Mouse (Mus musculus) kidney, embryonic 14.5 days (tissue): Measurements from ENCODE around the gene Ddah2. TPM values are rescaled to one million over a fixed set of nuclear protein-coding genes. Genes with fewer than 3 reads are reported as not detected.

Source experiments
- ATAC-seq: fragments of 200-750 bp; cut with Nextera tagmentation; 2 replicates; pipeline ENCODE4 v1.8.0; 2017; ENCODE audit warnings: moderate number of reproducible peaks, mild to moderate bottlenecking, moderate TSS enrichment, moderate library complexity; ENCODE audit not compliant: low FRiP score, low TSS enrichment
- H3K27ac ChIP-seq: fragments of 300-500 bp; sonication (generic); 2 replicates; pipeline ENCODE4 v1.5.1; 2014; ENCODE audit warnings: low read depth, mild to moderate bottlenecking, low read length, moderate library complexity, mixed read lengths
- H3K27me3 ChIP-seq: fragments of 300-500 bp; sonication (generic); 2 replicates; pipeline ENCODE4 v1.6.1; 2014; ENCODE audit warnings: mild to moderate bottlenecking, low read length; ENCODE audit not compliant: control insufficient read depth, insufficient read depth
- H3K36me3 ChIP-seq: fragments of 300-500 bp; sonication (generic); 2 replicates; pipeline ENCODE4 v1.6.1; 2014; ENCODE audit warnings: low read length, mixed read lengths; ENCODE audit not compliant: control insufficient read depth, insufficient read depth
- H3K4me1 ChIP-seq: fragments of 300-500 bp; sonication (generic); 2 replicates; pipeline ENCODE4 v1.6.1; 2014; ENCODE audit warnings: low read length, mixed read lengths; ENCODE audit not compliant: control insufficient read depth, insufficient read depth
- H3K4me2 ChIP-seq: fragments of 300-500 bp; sonication (generic); replicated peaks from 2 replicates; pipeline ENCODE4 v1.6.1; 2014; ENCODE audit warnings: low read depth, mild to moderate bottlenecking, low read length
- H3K4me3 ChIP-seq: fragments of 300-500 bp; sonication (generic); 2 replicates; pipeline ENCODE4 v1.5.1; 2014; ENCODE audit warnings: mild to moderate bottlenecking, low read length
- H3K9ac ChIP-seq: fragments of 300-500 bp; sonication (generic); 2 replicates; pipeline ENCODE4 v1.6.1; 2014; ENCODE audit warnings: low read depth, mild to moderate bottlenecking, low read length, moderate library complexity
- H3K9me3 ChIP-seq: fragments of 300-500 bp; sonication (generic); 2 replicates; pipeline ENCODE4 v1.6.1; 2016; ENCODE audit warnings: low read length; ENCODE audit not compliant: control insufficient read depth
- WGBS: fragments of 180-500 bp; shearing (Covaris S2); extraction: QIAGEN DNeasy Blood & Tissue Kit; methylation state at CpG from one replicate; pipeline ENCODE4 v1.1.7; 2014; 5-methylcytosine and 5-hydroxymethylcytosine counted together
- polyA plus RNA-seq: library from polyadenylated mRNA; unstranded; fragments of >200 nt; fragmentation: Nextera tagmentation; extraction: Ambion mirVana; gene quantifications from 2 replicates; pipeline ENCODE4 v1.2.1, GENCODE M21; 2014

The Ddah2 gene
- polyA plus RNA-seq, 1 experiment from 2014 or later: 355 TPM

GRCm38 (mm10) chr17:35047688-35048087 is 11.1 kb upstream of the Ddah2 start:
- H3K4me3 ChIP-seq: no peak overlapping the region

DNA sequence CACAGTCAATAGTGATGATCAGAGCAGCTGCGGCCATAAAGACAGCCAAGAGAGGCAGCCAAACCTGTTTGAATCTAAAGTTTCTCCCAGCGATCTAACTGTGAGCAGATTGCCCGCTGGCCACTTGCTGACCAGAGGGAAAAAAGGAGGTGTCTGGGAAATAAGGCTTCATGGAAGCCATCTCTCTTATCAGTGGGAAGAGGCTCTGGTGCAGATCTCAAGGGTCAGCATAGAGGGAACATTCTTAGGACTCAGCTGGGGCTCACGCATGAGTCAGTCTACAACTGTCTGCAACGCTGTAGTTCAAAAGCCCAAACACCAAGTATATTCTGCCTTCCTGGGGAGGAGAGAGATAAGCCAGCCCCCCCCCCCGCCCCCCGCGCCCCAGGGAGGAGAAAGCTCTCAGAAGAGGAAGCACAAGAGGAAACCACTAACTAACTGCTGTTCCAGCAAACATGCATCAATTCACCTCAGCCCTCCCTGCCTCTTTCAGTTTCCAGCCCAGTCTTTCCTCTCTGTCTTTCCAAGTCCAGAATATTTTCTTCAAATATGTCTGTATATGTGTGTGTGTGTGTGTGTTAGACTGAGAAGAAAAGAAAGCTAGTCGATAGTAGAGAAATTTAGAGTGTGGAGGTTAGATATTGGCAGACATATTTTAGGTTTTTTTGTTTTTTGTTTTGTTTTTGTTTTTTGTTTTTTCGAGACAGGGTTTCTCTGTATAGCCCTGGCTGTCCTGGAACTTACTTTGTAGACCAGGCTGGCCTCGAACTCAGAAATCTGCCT is 10.5 kb upstream of the Ddah2 start:
- Histone ChIP-seq H3K9me3 (no peaks in the 10 kb centered on the region), H3K27me3 (no peaks in the 10 kb centered on the region), H3K27ac (peak overlapping the region; percentile 100), H3K4me2 (peak overlapping the region; percentile 6; the same call in 1 of the 2 replicates), H3K9ac (no peak overlapping the region; the same call in 1 of the 2 replicates), H3K4me3 (no peak overlapping the region), H3K36me3 (peaks cover 11% of the 10 kb centered on the region), H3K4me1 (peaks cover 36% of the 10 kb centered on the region)
- ATAC-seq: no peak
- WGBS: 34% methylated on average over 11 of the region's 11 CpGs

More at GRCm38 (mm10) chr17:35047688-35048087, 11.1 kb upstream of the Ddah2 start:
- Histone ChIP-seq H3K4me1 (peaks cover 36% of the 10 kb centered on the region), H3K27me3 (no peaks in the 10 kb centered on the region), H3K27ac (peak overlapping the region; percentile 100), H3K36me3 (peaks cover 5% of the 10 kb centered on the region), H3K9ac (no peak overlapping the region), H3K9me3 (no peaks in the 10 kb centered on the region), H3K4me2 (peak overlapping the region; percentile 98; the same call in 1 of the 2 replicates)
- no peak for ATAC-seq
- WGBS: 33% methylated on average over 1 of the region's 1 CpGs

DNA sequence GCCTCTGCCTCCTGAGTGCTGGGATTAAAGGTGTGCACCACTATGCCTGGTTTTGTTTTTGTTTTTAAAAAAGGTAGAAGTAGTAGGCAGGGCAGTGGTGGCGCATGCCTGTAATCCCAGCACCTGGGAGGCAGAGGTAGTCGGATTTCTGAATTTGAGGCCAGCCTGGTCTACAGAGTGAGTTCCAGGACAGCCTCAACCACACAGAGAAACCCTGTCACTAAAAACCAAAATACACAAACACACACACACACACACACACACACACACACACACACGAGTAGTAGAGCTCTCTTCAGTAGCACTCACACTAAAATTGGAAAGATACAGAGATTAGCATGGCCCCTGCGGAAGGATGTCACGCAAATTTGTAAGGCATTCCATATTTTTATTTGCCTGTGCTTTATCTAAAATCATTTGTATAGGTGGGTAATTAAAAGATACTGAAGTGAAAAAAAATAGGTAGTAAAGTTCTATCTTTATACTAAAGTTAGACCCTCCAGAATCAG is 9.8 kb upstream of the Ddah2 start:
- Histone ChIP-seq H3K27ac (peak overlapping the region; percentile 100), H3K27me3 (no peaks in the 10 kb centered on the region), H3K36me3 (peaks cover 18% of the 10 kb centered on the region), H3K9me3 (no peaks in the 10 kb centered on the region), H3K9ac (peak overlapping the region; percentile 80; the same call in 1 of the 2 replicates), H3K4me1 (peaks cover 36% of the 10 kb centered on the region), H3K4me3 (peak overlapping the region; percentile 61; the same call in 1 of the 2 replicates), H3K4me2 (peak overlapping the region; percentile 60; the same call in 1 of the 2 replicates)
- 70% methylated on average over 5 of the region's 5 CpGs for WGBS
- ATAC-seq: no peak

GRCm38 (mm10) chr17:35049561-35050016 is 9.2 kb upstream of the Ddah2 start, which contains the start of gene Clic1:
Gene Clic1, plus strand, starts transcription at chr17:35049966.
- Histone ChIP-seq H3K4me2 (peak within 1 kb of the TSS; percentile 60), H3K9ac (peak within 1 kb of the TSS; percentile 80), H3K36me3 (peaks cover 24% of the 10 kb centered on the region), H3K4me3 (peak within 1 kb of the TSS; percentile 61), H3K9me3 (no peaks in the 10 kb centered on the region), H3K27ac (peak within 1 kb of the TSS; percentile 100), H3K4me1 (peaks cover 36% of the 10 kb centered on the region), H3K27me3 (no peaks in the 10 kb centered on the region)
- 3% methylated on average over 11 of the region's 11 CpGs for WGBS
- peak; percentile 24 for ATAC-seq

DNA sequence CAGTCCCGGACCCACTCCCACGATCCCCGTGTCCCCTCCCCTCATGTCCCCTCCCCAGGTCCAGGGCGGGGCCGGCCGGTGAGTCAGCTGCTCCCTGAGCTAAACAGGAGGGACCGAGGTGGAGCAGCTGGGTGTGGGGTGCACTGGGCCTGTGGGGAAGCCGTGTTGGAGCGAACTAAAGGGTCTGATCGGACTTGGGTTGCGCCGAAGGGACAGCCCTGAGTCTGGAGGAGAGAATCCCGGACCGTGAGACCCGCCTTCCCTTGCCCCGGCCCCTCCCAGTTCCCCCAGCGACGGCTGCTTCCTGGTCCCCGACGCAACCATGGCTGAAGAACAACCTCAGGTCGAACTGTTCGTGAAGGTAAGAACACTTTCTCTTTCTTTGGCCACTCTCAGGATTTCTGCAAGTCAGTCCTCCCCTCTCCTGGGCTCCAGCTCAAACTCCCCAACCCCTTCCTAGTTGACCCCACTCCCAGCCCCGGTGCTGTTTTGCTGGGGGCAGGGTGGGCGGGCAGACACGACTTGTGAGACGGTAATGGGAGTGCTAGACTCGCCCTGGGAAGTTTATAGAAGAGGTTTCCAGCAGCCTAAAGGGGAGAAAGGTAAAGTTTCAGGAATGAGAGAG is 8.6 kb upstream of the Ddah2 start:
- peak overlapping the region; percentile 61 for H3K4me3 ChIP-seq
- H3K27ac ChIP-seq: peak overlapping the region; percentile 100
- peaks cover 32% of the 10 kb centered on the region for H3K4me1 ChIP-seq
- peak overlapping the region; percentile 60 for H3K4me2 ChIP-seq
- ATAC-seq: peak; percentile 30
- H3K36me3 ChIP-seq: peaks cover 28% of the 10 kb centered on the region
- H3K9ac ChIP-seq: peak overlapping the region; percentile 80
- 0% methylated on average over 27 of the region's 27 CpGs for WGBS
- no peaks in the 10 kb centered on the region for H3K27me3 ChIP-seq
- no peaks in the 10 kb centered on the region for H3K9me3 ChIP-seq

GRCm38 (mm10) chr17:35051156-35052086 is 7.4 kb upstream of the Ddah2 start:
- H3K4me3 ChIP-seq: peak overlapping the region; percentile 61
- peaks cover 39% of the 10 kb centered on the region for H3K36me3 ChIP-seq
- H3K27ac ChIP-seq: peak overlapping the region; percentile 100
- peaks cover 32% of the 10 kb centered on the region for H3K4me1 ChIP-seq
- no peaks in the 10 kb centered on the region for H3K9me3 ChIP-seq
- WGBS: 2% methylated on average over 21 of the region's 21 CpGs
- H3K27me3 ChIP-seq: no peaks in the 10 kb centered on the region
- peak overlapping the region; percentile 80 for H3K9ac ChIP-seq
- H3K4me2 ChIP-seq: peak overlapping the region; percentile 60
- peak; percentile 70 for ATAC-seq

GRCm38 (mm10) chr17:35052271-35052798 is 6.5 kb upstream of the Ddah2 start:
- peak overlapping the region; percentile 61 for H3K4me3 ChIP-seq
- H3K27me3 ChIP-seq: no peaks in the 10 kb centered on the region
- peaks cover 45% of the 10 kb centered on the region for H3K36me3 ChIP-seq
- peak overlapping the region; percentile 60 for H3K4me2 ChIP-seq
- peak overlapping the region; percentile 80 for H3K9ac ChIP-seq
- no peaks in the 10 kb centered on the region for H3K9me3 ChIP-seq
- H3K27ac ChIP-seq: peak overlapping the region; percentile 100
- ATAC-seq: no peak
- WGBS: 80% methylated on average over 12 of the region's 12 CpGs
- peaks cover 28% of the 10 kb centered on the region for H3K4me1 ChIP-seq
